Mouse (Mus musculus): ENCODE data around the gene Chst11.

Chst11 gene

DNA sequence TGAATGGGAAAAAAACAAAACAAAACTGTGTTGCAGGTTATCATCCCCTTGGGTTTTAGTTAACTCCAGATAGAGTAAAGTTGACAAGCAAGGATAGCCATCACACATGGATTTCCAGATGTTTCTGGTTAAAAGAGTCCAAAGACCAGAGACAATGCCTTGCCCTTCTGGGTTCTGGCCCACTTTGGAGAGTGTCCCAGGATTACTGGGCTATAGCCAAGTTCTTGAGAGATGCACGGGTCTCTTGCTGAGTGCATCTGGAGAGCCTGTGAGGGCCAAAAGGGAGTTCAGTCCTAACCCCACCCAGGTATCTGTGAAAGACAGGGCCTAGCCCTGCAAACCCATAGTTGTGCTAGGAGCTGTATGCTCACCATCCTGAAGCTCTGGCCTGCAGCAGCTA lies 193.4 kb downstream of the Chst11 start:
- DNase-seq (ENCODE audit: low spot score), result no peak

- DNase-seq (ENCODE audit: low spot score), result peak; percentile 24
Observed at GRCm38 (mm10) chr10:83181831-83182572, 196.7 kb downstream of the Chst11 start.

DNA sequence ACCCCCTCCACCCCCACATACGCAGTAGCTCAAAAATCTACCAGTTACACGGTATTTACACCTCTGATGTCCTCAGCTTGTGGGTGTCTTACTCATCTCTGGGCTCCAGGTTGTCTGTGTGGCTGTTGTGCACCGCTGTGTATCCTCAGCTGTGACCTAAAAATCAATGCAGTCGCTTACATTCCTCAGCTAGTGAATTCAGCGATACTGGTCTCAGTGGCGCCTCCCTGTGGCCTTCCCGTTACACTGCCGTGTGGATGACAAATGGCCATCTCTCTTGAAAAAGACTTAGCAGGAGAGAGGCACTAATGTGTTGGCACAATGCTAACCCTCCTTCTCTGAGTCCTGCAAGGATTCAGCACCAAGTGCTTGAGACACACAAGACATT lies 197.3 kb downstream of the Chst11 start:
- DNase-seq (ENCODE audit: low spot score), result peak; percentile 78

DNA sequence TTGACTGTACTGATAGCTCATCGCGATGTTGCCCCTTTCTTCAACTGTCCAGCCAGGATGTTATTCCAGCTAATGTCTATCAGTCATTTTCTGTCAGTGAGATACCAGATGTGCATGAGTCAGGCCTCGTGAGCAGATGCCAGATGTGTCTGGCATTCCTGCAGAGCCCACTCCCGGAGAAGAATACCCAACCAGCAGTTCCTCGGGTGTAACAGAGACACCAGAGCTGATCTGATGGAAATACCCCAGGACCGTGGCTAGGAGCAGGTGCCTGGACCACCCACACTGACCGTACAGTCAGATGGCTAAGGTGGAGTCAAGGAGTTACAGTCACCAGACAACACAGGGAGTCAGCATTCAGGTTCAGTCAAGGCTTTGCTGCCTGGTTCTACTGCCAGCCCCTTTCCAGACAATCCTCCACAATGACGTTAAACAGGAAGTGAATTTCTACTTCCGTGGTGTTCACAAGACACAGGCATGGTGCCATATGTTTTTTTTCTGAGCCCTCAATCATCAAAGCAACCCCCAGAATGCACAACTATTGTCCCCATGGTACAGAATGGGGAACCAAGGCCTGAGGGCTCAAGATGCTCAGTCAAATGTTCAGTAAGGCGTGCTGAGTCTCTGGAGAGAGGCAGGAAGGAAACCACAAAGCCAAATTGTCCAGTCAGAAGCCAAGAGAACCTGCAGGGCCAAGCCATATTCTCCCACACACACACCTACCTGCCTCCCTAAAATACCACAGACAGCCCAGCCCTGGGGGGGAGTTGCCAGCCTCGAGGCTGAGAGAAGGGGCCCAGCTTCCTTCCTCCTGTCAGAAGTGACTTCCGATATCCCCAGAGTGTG lies 198.6 kb downstream of the Chst11 start:
- DNase-seq (ENCODE audit: low spot score), result no peak

DNA sequence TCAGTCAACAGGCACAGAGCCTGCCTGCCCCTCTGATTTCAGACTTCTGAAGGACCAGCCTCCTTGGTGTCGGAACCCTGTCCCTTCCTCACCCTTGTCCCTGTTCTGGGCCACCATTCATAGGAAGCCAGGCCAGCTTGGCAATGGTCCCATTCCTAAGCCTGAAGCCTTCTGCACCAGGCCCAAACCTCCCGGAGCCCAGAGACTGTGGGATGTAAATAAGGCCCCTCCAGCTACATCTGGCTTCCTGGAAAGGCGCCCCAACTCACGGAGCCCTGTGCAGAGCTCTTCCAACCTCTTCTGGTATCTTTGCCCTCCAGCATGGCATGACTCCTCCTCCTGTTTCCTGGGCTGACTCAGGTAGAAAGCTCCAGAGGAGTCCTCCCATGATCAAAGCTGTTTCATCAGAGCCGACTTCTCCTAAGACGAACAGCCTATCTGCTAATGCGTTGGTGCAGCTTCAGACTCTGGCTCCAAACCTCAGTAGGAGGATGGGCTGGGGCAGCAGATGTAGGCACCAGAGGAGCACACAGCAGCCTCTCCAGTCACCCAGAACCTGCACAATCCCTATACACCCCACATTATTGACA lies 199.3 kb downstream of the Chst11 start:
- no peak for DNase-seq (ENCODE audit: low spot score)

DNA sequence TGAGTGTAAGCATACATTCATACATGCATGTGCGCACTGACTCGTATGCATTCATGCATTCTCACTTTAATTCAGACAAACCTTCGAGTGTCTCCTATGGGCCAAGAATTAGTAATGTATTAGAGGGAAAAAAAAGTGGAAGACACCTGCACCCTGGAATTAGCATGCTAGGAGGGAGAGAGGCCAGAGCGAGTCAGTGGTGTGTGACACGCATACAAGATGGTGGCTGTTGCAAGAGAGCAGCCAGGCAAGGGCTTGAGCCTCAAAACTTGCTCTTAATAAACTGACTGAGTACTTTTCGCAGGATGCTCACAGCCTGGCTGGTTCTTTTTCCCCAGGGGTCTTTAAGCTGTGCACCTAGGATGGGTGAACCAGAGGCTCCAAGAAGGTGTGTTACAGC lies 199.8 kb downstream of the Chst11 start:
- no peak for DNase-seq (ENCODE audit: low spot score)

- no peak for DNase-seq (ENCODE audit: low spot score)
Observed at GRCm38 (mm10) chr10:83186167-83186566, 200.9 kb downstream of the Chst11 start.

- DNase-seq (ENCODE audit: low spot score), result no peak
Observed at GRCm38 (mm10) chr10:83186984-83187383, 201.7 kb downstream of the Chst11 start.

DNA sequence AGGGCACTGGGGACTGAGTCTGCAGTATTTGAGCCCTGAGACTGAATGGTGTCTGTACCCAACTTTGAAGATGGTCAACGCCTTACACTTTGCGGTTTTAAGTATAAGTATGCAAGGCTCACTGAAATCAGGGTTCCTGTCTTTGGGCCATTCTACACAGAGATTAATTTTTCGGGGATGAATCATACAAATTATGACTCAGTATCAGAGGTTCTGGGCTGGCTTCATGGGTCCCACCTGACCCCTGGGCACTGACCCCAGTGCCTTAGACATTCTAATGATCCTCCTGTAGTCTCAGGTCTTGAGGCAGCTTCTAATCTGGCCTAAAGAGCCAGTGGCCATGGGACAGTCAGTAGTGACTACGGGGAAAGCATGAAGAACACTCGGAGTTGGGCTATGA lies 203.8 kb downstream of the Chst11 start:
- DNase-seq (ENCODE audit: low spot score), result no peak

- no peak for DNase-seq (ENCODE audit: low spot score)
Observed at GRCm38 (mm10) chr10:83191476-83191875, 206.2 kb downstream of the Chst11 start.

- no peak for DNase-seq (ENCODE audit: low spot score)
Observed at GRCm38 (mm10) chr10:83191982-83192381, 206.7 kb downstream of the Chst11 start.

- DNase-seq (ENCODE audit: low spot score), result peak; percentile 73
Observed at GRCm38 (mm10) chr10:83197690-83198336, 212.5 kb downstream of the Chst11 start.

- DNase-seq (ENCODE audit: low spot score), result no peak
Observed at GRCm38 (mm10) chr10:83198692-83199091, 213.4 kb downstream of the Chst11 start.

DNA sequence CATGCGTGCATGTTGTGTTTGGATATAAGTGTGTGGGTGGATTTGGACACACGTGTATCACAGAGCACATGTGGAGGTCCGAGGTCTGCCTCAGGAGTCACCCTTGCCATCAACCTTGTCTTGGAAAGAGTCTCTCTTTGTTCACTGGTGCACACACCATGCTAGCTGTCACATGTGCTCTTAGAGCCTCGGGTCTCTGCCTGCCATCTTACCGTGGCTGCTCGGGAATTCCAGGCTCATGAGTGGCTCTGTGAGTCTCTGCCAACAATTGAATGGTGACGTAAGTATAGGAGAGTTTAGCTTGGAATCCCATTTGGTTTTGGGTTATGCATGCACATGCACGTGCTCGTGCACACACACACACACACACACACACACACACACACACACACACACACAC lies 214.0 kb downstream of the Chst11 start:
- DNase-seq (ENCODE audit: low spot score), result no peak

DNA sequence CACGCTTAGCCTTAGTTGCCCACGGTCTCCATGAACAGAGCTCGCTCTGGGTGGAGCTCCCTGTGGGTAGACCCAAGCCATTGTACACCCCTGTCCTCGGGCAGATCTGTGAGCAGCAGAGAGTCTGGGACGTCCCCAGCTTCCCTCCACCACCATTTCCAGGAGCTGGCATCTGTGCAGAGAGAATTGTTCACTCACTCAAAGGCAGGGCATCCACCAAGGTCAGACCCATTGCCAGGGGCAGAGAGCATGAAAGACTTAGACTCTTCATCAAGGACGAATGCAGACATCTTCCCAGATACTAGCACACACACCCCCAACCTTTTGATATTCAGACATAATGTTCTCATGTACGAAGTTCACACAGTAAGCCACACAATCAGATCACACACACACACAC lies 216.2 kb downstream of the Chst11 start:
- no peak for DNase-seq (ENCODE audit: low spot score)

DNA sequence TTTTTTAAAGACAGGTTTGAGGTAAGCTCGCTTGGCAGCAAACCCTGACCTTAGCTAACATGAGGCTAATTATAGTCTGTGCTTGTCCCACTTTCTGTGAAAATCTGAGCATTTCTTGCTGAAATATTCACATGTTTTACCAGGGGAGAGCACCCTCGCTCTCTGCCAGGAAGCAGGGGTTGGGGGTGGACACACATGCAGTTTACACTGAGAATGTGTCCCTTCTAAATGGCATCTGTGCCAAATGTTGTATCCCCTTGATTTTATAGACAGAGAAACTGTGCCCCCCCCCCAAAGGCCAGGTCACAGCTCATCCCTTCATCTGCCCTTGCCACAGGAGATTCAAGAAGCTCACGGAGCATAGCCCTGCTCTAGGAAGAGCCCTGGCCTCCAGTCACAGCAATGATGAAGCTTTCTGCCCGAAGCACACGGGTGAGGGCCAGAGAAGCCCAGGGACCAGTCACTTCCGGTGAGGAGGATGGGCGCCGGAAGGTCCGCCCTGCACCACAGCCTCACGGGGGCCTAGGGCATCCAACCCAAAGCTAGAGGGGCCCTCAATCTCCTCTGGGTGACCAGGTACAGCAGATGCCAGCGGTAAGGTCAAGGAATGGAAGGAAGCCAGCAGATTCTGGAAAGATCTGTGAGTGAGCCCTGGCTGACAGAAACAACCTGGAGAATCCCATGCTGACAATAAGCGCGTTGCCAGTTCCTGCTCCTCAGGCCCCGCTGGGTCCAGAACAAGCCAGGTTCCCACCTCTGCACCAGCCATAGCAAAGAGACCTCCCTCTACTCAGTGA lies 217.8 kb downstream of the Chst11 start:
- DNase-seq (ENCODE audit: low spot score), result no peak

- no peak for DNase-seq (ENCODE audit: low spot score)
Observed at GRCm38 (mm10) chr10:83208436-83208835, 223.1 kb downstream of the Chst11 start.

GRCm38 (mm10) chr10:83209388-83209787 lies 224.1 kb downstream of the Chst11 start:
- no peak for DNase-seq (ENCODE audit: low spot score)

GRCm38 (mm10) chr10:83210122-83210521 lies 224.8 kb downstream of the Chst11 start:
- DNase-seq (ENCODE audit: low spot score), result no peak

GRCm38 (mm10) chr10:83210968-83211583 lies 225.8 kb downstream of the Chst11 start:
- DNase-seq (ENCODE audit: low spot score), result no peak

DNA sequence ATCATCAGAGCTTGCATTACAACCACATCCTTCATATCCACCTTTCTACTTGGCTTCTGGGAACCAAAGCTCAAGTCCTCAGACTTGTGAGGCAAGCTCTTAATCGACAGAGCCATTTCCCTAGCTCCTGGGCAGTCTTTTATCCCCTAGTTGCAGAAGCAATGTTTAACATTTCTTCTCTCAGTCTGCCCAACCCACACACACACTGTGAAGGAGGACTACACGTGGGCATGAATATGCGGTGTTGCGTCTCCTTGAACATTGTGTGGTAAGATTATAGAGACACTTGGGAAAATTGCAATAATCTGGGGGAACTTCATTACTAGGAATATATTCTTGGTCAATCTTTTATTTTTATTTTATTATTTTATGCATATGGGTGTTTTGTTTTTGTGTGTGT lies 227.3 kb downstream of the Chst11 start:
- no peak for DNase-seq (ENCODE audit: low spot score)
